Comparison of ENCODE assay signal across 15 mouse cellular contexts in genomic region chr7:139810036-139810435, GRCm38 (mm10). TPM values are rescaled to one million over a fixed set of nuclear protein-coding genes. Genes with fewer than 3 reads are reported as not detected.
DNase-seq lines count a peak whose midpoint lies in the region.
"Had no signal": no experiment of that assay in that cellular context is flagged by ENCODE, and none has a peak within 500 bp of the region (broad histone marks: within the 10 kb centered on the region; RNA-seq: fewer than 3 reads in every experiment).

No protein-coding gene starts in this region.

- intact Hi-C loops in left cerebral cortex, postnatal 4 days (cut with DNase I), result no loop called here
- intact Hi-C loops in left cerebral cortex, postnatal 10 days (cut with DNase I), result no loop called here

- peak; percentile 17 for DNase-seq in embryo, embryonic 10 days (ENCODE audit: low spot score)
- no peak for DNase-seq in embryo, embryonic 9.5 days (ENCODE audit: extremely low spot score)
- peak; percentile 47 for DNase-seq in left cerebral cortex, postnatal 4 days
- no peak for DNase-seq in left cerebral cortex, postnatal 10 days (ENCODE audit: extremely low spot score in 1 of 2, low spot score in 2 of 2)
- DNase-seq in retina, postnatal 1 day, result no peak
- DNase-seq: adrenal gland, adult 2 months; adrenal gland, postnatal 10 days; adrenal gland, postnatal 25 days; cerebellum, adult 11-12 months; cerebellum, adult 8-10 months; cerebellum, adult 9-11 months; cerebellum, postnatal 25 days; embryo, embryonic 11 days; forebrain, postnatal 0 days had no signal

RNA-seq across cellular contexts. Expression of gene Adgra1, which starts 23.9 kb away (rescaled TPM):
- total RNA-seq in left cerebral cortex, postnatal 4 days (2021), result 10 to 100 TPM; 17.8 to 25.1 TPM
- 10 to 100 TPM; 49.9 to 52.3 TPM for total RNA-seq in left cerebral cortex, postnatal 10 days (2021)
- total RNA-seq: MEL had no signal

Comparison
In these comparisons a context has a peak if more than half of its experiments do, and no peak if none do; other contexts are left out.
1. DNase-seq: peak in embryo, embryonic 10 days (single experiment) and left cerebral cortex, postnatal 4 days (single experiment); none in embryo, embryonic 9.5 days (single experiment), left cerebral cortex, postnatal 10 days (0 of 2) and retina, postnatal 1 day (single experiment).